Mouse (Mus musculus): ENCODE results near the gene Clip1. TPM values are rescaled to one million over a fixed set of nuclear protein-coding genes. Genes with fewer than 3 reads are reported as not detected.

Gene Clip1
- polyA plus RNA-seq, 1 experiment from 2014 or later, result 33.9 TPM

DNA sequence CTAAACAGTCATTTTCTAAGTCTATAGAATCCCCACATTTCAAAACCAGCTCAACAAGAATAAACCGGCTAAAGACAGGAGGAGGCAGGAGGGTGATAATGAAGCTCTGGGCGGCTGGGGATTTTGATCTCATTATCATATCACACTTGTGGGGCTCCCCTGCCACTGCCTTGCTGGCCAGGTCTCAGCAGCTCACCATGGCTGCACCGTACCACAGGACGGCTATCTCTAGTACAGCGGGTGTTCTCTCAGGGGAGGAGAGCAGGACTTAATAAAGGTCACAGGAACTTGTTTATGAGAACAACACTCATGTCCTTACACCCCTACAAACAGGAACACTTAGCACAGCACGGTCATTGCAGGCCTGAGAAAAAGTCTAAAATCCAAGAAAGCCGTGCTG, 128.7 kb downstream of the Clip1 start:
- Histone ChIP-seq H3K27ac (ENCODE audit: low read depth) (no peak overlapping the region), H3K9ac (no peak overlapping the region), H3K27me3 (ENCODE audit: insufficient read depth, low read length) (no peaks in the 10 kb centered on the region), H3K4me1 (ENCODE audit: insufficient read depth) (no peaks in the 10 kb centered on the region), H3K9me3 (ENCODE audit: low read depth, low read length) (no peaks in the 10 kb centered on the region), H3K4me2 (no peak overlapping the region), H3K36me3 (ENCODE audit: insufficient read depth) (peaks cover 46% of the 10 kb centered on the region), H3K4me3 (ENCODE audit: low read depth, low read length) (no peak overlapping the region)
- no peak for ATAC-seq (ENCODE audit: insufficient read depth)
- 88% methylated on average over 7 of the region's 7 CpGs for WGBS
- TF ChIP-seq CTCF (IDR thresholded peaks at IDR 0.05; ENCODE audit: low read depth), result no peak
- DNase-seq, result no peak

DNA sequence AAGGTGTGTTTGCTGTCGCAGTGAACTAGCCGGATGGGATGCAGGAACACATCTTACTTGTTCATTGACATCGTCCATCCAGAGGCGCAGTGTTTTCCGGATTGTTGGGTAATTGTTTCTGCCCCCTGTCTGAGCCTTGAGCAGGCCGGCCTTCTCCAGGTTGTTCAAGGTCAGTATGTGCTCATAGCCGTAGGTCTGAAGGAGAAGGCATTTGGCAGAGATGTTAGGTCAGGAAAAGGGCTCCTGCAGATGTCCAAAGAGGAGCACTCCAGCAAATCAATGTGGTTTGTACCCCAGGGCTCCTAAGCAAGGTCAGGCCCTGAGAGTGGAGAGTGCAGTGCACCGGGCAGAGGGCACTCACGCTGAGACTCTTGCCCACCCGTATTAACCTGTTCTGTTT, 150.6 kb downstream of the Clip1 start:
- H3K36me3 ChIP-seq (ENCODE audit: insufficient read depth), result peaks cover 70% of the 10 kb centered on the region

DNA sequence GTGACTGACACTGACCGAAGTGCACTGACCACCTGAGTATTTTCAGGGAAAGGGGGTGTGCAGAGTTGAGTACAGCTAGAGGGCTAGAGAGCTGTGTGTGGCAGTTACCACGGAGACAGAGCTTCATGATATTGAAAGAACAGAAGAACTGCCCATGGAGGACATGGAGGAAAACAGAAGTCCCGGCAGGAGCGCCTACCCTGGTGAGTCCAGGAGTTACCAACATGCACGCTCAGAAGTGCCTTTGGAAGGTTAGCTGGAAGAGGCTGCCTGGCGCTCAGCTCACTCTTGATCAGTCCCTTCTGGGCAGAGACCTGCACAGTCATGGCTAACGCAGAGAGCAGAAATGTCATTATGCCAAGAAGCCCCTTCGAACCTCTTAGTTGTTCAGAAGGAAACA, 154.4 kb downstream of the Clip1 start:
- peaks cover 64% of the 10 kb centered on the region for H3K36me3 ChIP-seq (ENCODE audit: insufficient read depth)
- H3K9ac ChIP-seq, result no peak overlapping the region
- DNase-seq, result no peak
- WGBS, result 85% methylated on average over 8 of the region's 8 CpGs
- H3K4me2 ChIP-seq, result no peak overlapping the region
- H3K4me3 ChIP-seq (ENCODE audit: low read depth, low read length), result no peak overlapping the region
- no peaks in the 10 kb centered on the region for H3K4me1 ChIP-seq (ENCODE audit: insufficient read depth)
- H3K9me3 ChIP-seq (ENCODE audit: low read depth, low read length), result no peaks in the 10 kb centered on the region
- H3K27me3 ChIP-seq (ENCODE audit: insufficient read depth, low read length), result no peaks in the 10 kb centered on the region
- no peak for ATAC-seq (ENCODE audit: insufficient read depth)
- no peak overlapping the region for H3K27ac ChIP-seq (ENCODE audit: low read depth)
- TF ChIP-seq CTCF (IDR thresholded peaks at IDR 0.05; ENCODE audit: low read depth), result no peak

More for the DNA sequence above, 150.6 kb downstream of the Clip1 start:
- no peak for DNase-seq
- no peak overlapping the region for H3K4me3 ChIP-seq (ENCODE audit: low read depth, low read length)
- H3K27ac ChIP-seq (ENCODE audit: low read depth), result no peak overlapping the region
- WGBS, result 92% methylated on average over 10 of the region's 10 CpGs
- no peak for TF ChIP-seq CTCF (IDR thresholded peaks at IDR 0.05; ENCODE audit: low read depth)
- no peak overlapping the region for H3K9ac ChIP-seq
- H3K27me3 ChIP-seq (ENCODE audit: insufficient read depth, low read length), result no peaks in the 10 kb centered on the region
- no peaks in the 10 kb centered on the region for H3K9me3 ChIP-seq (ENCODE audit: low read depth, low read length)
- H3K4me2 ChIP-seq, result no peak overlapping the region
- no peaks in the 10 kb centered on the region for H3K4me1 ChIP-seq (ENCODE audit: insufficient read depth)
- ATAC-seq (ENCODE audit: insufficient read depth), result no peak

DNA sequence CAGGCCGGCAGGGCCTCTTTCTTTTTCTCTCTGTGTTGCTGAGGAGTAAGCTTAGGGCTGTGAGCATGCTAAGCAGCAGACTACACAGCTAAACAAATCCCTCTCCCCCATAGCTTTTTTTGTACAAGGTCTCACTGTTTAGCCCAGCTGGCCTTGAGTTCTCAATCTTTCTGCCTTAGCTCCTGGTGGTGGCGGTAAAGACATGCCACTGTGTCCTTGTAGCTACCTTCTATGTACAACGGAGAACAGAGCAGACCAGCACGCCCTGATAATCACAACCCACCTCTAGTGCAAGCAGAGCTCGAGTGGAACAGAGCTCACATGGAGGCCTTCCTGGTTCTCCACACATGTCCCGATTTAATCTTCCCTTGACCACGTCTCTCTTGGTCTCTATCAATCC, 155.8 kb downstream of the Clip1 start:
- ATAC-seq (ENCODE audit: insufficient read depth) (no peak), DNase-seq (no peak)
- WGBS, result 65% methylated on average over 7 of the region's 7 CpGs
- Histone ChIP-seq H3K4me1 (ENCODE audit: insufficient read depth) (0 out of 2 replicates have a peak, but pooled peaks cover 4% of the 10 kb centered on the region), H3K9ac (no peak overlapping the region), H3K4me2 (no peak overlapping the region), H3K4me3 (ENCODE audit: low read depth, low read length) (no peak overlapping the region), H3K9me3 (ENCODE audit: low read depth, low read length) (no peaks in the 10 kb centered on the region), H3K27me3 (ENCODE audit: insufficient read depth, low read length) (no peaks in the 10 kb centered on the region), H3K27ac (ENCODE audit: low read depth) (no peak overlapping the region), H3K36me3 (ENCODE audit: insufficient read depth) (peaks cover 54% of the 10 kb centered on the region)
- TF ChIP-seq CTCF (IDR thresholded peaks at IDR 0.05; ENCODE audit: low read depth), result no peak

Other genes with a start within 250 kb of the Clip1 start
- gene Lrrc43, start 195.3 kb downstream of the Clip1 start, polyA plus RNA-seq (2014; fragmentation: Nextera tagmentation; extraction: Ambion mirVana), result not detected in 2 replicates
- gene Il31, start 195.1 kb downstream of the Clip1 start, polyA plus RNA-seq (2014; fragmentation: Nextera tagmentation; extraction: Ambion mirVana), result not detected in 2 replicates
- gene B3gnt4, start 174.2 kb downstream of the Clip1 start, polyA plus RNA-seq (2014; fragmentation: Nextera tagmentation; extraction: Ambion mirVana), result 0.16 and 0.39 TPM in 2 replicates
- gene Diablo, start 160.4 kb downstream of the Clip1 start, polyA plus RNA-seq (2014; fragmentation: Nextera tagmentation; extraction: Ambion mirVana), result 108 and 110 TPM in 2 replicates
- 0.53 and 0.62 TPM in 2 replicates for gene Gm49027, start 159.1 kb downstream of the Clip1 start, polyA plus RNA-seq (2014; fragmentation: Nextera tagmentation; extraction: Ambion mirVana)
- gene Vps33a, start 111.6 kb downstream of the Clip1 start, polyA plus RNA-seq (2014; fragmentation: Nextera tagmentation; extraction: Ambion mirVana), result 27.8 and 28.2 TPM in 2 replicates
- gene Zcchc8, start 36.5 kb upstream of the Clip1 start, polyA plus RNA-seq (2014; fragmentation: Nextera tagmentation; extraction: Ambion mirVana), result 92.0 and 95.1 TPM in 2 replicates
- 103 and 118 TPM in 2 replicates for gene Rsrc2, start 64.8 kb upstream of the Clip1 start, polyA plus RNA-seq (2014; fragmentation: Nextera tagmentation; extraction: Ambion mirVana)
- gene Kntc1, start 65.1 kb upstream of the Clip1 start, polyA plus RNA-seq (2014; fragmentation: Nextera tagmentation; extraction: Ambion mirVana), result 44.2 and 44.4 TPM in 2 replicates
- gene Hcar2, start 180.9 kb upstream of the Clip1 start, polyA plus RNA-seq (2014; fragmentation: Nextera tagmentation; extraction: Ambion mirVana), result not detected in 2 replicates
- gene Hcar1, start 195.4 kb upstream of the Clip1 start, polyA plus RNA-seq (2014; fragmentation: Nextera tagmentation; extraction: Ambion mirVana), result 0.66 and 0.81 TPM in 2 replicates
- gene Denr, start 222.6 kb upstream of the Clip1 start, polyA plus RNA-seq (2014; fragmentation: Nextera tagmentation; extraction: Ambion mirVana), result 130 and 137 TPM in 2 replicates
- 0.95 and 1.4 TPM in 2 replicates for gene Gm43518, start 242.8 kb upstream of the Clip1 start, polyA plus RNA-seq (2014; fragmentation: Nextera tagmentation; extraction: Ambion mirVana)
- 8.3 and 9.3 TPM in 2 replicates for gene Ccdc62, start 246.1 kb upstream of the Clip1 start, polyA plus RNA-seq (2014; fragmentation: Nextera tagmentation; extraction: Ambion mirVana)

Measured in lung, embryonic 14.5 days (tissue).